Mouse (Mus musculus) Patski (cell line): Measurements from ENCODE around the gene Tmem150a. TPM values are rescaled to one million over a fixed set of nuclear protein-coding genes. Genes with fewer than 3 reads are reported as not detected.

Experiments
- ATAC-seq: fragments of 100-300 bp; one replicate; pipeline ENCODE4 v1.8.0; 2021
- CTCF ChIA-PET: fragments of 350-600 bp; sonication (Branson Sonifier 250); formaldehyde crosslinking; loops from one replicate; lab custom pipeline; 2022; ENCODE audit warnings: inconsistent platforms; lab: Charles Lee
- POLR2A ChIA-PET: fragments of 350-600 bp; sonication (Branson Sonifier 250); formaldehyde crosslinking; loops from one replicate; lab custom pipeline; 2022; ENCODE audit warnings: antibody characterized with exemption, inconsistent platforms; lab: Charles Lee
- DNase-seq: peaks from one replicate; pipeline ENCODE4 v3.0.0-alpha.2; 2011; ENCODE audit warnings: low read depth, low spot score
- H3K27me3 ChIP-seq: fragments of 371-371 bp; one replicate; pipeline ENCODE4 v1.5.1; 2021
- CTCF ChIP-seq: fragments of 100-300 bp; IDR thresholded peaks from one replicate; pipeline ENCODE4 v1.5.1; 2021
- in situ Hi-C: fragments of 300-500 bp; cut with MboI; formaldehyde crosslinking; loops from 3 replicates; pipeline ENCODE4 v1.11.1; 2018; ENCODE audit warnings: low pct_unique_long_range_greater_than_20kb, mixed read lengths
- polyA plus RNA-seq: library from polyadenylated mRNA; unstranded; gene quantifications from one replicate; pipeline ENCODE4 v1.2.3, GENCODE M21; 2021

The Tmem150a gene
- polyA plus RNA-seq, 1 experiment from 2014 or later: 39.8 TPM

DNA sequence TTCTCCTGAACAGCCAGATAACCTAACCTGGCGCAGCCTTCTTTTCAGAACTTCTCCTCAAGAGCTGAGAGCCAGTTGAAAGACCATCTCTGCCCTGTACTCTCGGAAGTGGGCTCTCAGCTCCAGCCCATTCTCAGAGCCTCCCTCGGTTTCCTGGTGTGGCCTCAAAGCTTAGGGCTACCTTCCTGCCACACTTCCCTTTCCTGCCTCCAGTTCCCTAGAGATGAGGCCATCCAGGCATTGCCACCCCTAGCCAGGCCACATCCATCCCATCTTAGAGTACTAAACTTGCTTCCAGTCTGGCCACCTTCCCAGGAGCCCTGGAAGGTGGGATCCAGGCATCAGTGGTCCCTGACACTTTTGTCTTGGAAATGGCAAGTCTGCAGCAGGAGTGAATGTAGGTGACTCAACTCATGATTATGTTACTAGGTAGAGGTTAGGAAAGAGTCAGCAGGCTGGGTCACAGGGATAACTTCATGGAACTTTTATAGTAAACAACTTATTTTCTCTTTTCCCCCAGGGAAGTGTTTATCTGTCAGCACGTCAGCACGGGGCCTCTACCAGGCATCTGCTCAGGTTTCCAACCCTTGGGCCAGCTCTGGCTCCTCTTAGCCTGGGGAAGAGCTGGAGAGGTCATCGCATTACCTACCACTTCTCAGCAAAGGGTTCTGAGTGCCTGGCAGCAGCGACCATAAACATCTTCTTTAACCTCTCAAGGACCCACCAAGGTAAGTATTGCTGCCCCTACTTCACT lies 24.3 kb downstream of the Tmem150a start:
- in situ Hi-C loops: no loop called here
- no peaks in the 10 kb centered on the region for H3K27me3 ChIP-seq
- ATAC-seq: peak; percentile 46
- no peak for DNase-seq
- TF ChIP-seq CTCF: no peak
- ChIA-PET POLR2A (interaction anchor here (0.9 to 2.3 kb wide), 4 partner anchors 10 to 33 kb away, joined by 3 to 7 read pairs (median 3); no protein-coding TSS in a partner anchor), CTCF (interaction anchor here (1.2 to 2.2 kb wide), 6 partner anchors 10 to 161 kb away, joined by 3 to 11 read pairs (median 3); partner anchors contain the start of gene Vamp8)

GRCm38 (mm10) chr6:72380131-72380770 lies 25.0 kb downstream of the Tmem150a start, which contains the start of gene Vamp5:
TSS of gene Vamp5 (minus strand) at chr6:72380468.
- POLR2A ChIA-PET: interaction anchor here (0.9 to 2.3 kb wide), 4 partner anchors 9 to 34 kb away, joined by 3 to 7 read pairs (median 3); no protein-coding TSS in a partner anchor
- no peaks in the 10 kb centered on the region for H3K27me3 ChIP-seq
- in situ Hi-C loops: no loop called here
- DNase-seq: no peak
- CTCF ChIA-PET: interaction anchor here (1.1 to 2.2 kb wide), 6 partner anchors 9 to 160 kb away, joined by 3 to 11 read pairs (median 4); partner anchors contain the start of gene Vamp8
- peak; percentile 76 for ATAC-seq
- peak; percentile 88 for TF ChIP-seq CTCF

GRCm38 (mm10) chr6:72382494-72382893 lies 27.2 kb downstream of the Tmem150a start:
- no peak for ATAC-seq
- in situ Hi-C loops: no loop called here
- no peaks in the 10 kb centered on the region for H3K27me3 ChIP-seq
- POLR2A ChIA-PET: no interaction called here
- CTCF ChIA-PET: no interaction called here
- no peak for TF ChIP-seq CTCF
- no peak for DNase-seq

DNA sequence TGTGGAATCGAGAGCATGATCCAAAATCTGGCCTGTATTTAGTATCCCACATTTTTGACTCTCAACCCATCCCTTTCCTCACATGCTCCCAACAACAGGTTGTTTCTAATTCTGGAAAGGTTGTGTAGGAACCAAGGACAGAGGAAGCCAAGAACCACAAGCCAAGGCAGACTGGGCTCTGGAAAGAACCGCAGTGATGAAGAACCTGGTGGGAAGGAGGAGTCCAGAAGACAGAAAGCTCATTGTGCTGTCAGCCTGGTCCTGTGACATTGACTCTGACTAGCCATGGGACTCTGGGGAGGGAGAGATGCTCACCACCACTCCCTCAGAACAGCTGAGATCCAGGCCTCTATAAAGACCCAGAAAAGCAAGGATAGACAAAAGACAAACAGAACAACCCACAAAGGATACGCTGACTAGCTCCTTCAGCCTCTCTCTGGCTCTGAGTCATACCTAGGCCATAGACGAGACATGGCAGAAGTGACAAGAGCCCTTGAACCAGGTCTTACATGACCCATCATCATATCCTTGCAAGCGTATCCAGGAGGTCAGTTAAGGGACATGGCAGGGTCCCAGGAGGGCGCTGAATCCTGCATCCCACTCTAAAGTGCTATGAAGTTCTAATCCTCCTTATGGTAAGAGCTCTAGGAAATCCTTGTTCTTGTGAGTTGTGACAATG lies 28.0 kb downstream of the Tmem150a start:
- CTCF ChIA-PET: no interaction called here
- POLR2A ChIA-PET: interaction anchor here (0.6 kb wide), 1 partner anchor 9 kb away, joined by 6 read pairs; no protein-coding TSS in a partner anchor
- TF ChIP-seq CTCF: no peak
- ATAC-seq (no peak), DNase-seq (no peak)
- no peaks in the 10 kb centered on the region for H3K27me3 ChIP-seq
- in situ Hi-C loops: no loop called here

DNA sequence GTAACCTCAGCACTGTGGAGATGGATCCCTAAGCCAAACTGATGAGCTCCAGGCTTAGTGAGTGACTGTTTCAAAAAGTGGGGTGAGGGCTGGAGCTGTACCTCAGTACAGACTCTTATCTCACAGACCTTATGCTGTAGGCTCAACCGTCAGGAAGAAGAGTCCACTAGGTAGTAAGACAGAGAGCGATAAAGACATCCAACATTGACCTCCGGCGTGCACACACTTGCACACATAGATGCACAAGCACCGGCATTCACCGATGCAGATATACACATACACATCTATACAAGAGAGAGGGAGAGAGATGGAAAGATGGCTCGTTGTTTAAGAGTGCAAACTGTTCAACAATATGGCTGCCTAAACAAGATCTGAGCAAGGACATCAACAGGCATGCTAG lies 28.7 kb downstream of the Tmem150a start:
- no peak for ATAC-seq
- in situ Hi-C loops: no loop called here
- no peak for DNase-seq
- TF ChIP-seq CTCF: no peak
- H3K27me3 ChIP-seq: no peaks in the 10 kb centered on the region
- ChIA-PET CTCF (no interaction called here), POLR2A (no interaction called here)

DNA sequence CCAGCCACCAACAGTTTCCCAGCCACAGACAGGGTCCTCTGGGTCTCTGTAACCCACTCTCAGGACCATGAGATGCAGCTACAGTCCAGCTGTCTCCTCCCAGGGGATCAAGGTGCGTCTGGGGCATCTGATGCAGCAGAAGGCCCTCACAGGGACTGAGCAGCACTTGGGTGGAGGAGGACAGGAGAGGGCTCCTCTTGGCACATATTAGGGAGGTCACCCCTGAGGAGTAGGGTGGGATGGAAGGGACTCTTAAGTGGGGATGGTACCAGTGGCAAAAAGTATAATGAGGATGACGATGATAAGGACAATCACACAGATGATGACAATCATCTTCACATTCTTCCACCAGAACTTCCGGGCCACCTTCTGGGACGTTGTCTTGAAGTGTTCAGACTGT lies 30.0 kb downstream of the Tmem150a start:
- CTCF ChIA-PET: no interaction called here
- no peaks in the 10 kb centered on the region for H3K27me3 ChIP-seq
- POLR2A ChIA-PET: no interaction called here
- no peak for TF ChIP-seq CTCF
- no peak for DNase-seq
- in situ Hi-C loops: no loop called here
- no peak for ATAC-seq

DNA sequence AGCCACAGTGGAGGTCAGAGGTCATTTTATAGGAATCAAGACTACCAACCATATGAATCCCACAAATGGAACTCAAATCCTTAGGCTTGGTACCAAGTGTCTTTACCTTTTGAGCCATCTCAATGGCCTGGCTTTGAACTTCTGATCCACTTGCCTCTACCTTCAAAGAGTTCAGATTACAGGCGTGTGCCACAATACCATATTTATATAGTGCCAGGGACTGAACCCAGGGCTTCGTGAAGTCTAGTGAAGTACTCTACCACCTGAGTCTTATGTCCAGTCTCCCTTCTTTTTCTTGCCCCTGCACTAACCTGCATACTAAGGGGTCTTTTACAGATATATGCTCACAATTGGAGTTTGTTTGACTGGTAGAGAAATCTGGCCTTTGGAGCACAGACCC lies 31.3 kb downstream of the Tmem150a start:
- POLR2A ChIA-PET: no interaction called here
- ATAC-seq (no peak), DNase-seq (no peak)
- CTCF ChIA-PET: no interaction called here
- no peak for TF ChIP-seq CTCF
- in situ Hi-C loops: no loop called here
- no peaks in the 10 kb centered on the region for H3K27me3 ChIP-seq

GRCm38 (mm10) chr6:72387816-72388215 lies 32.6 kb downstream of the Tmem150a start:
- POLR2A ChIA-PET: interaction anchor here (0.9 kb wide), 1 partner anchor 43 kb away, joined by 3 read pairs; the partner anchor contains the start of gene Usp39

DNA sequence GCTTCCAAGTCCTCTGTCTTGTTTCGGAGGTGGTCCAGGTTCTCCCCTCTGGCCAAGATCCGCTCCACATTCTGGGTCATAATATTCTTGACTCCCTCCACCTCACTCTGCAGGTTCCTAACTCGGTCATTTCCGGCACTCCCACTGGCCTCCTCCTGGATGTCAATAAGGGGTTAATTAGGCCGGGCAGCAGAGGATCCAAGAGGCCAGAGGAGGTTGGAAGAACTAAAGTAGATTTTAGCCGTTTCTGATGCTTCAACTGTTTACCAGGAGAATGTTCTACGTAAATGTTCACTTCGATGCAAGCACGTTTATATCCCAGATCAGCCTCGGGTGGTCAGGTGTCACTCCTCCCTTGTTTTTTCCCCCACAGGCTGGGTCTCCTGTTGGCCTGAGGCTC lies 33.0 kb downstream of the Tmem150a start:
- ATAC-seq (no peak), DNase-seq (no peak)
- TF ChIP-seq CTCF: no peak
- CTCF ChIA-PET: interaction anchor here (1.5 kb wide), 1 partner anchor 19 kb away, joined by 4 read pairs; no protein-coding TSS in a partner anchor
- in situ Hi-C loops: no loop called here
- H3K27me3 ChIP-seq: no peaks in the 10 kb centered on the region
- POLR2A ChIA-PET: interaction anchor here (0.9 kb wide), 1 partner anchor 43 kb away, joined by 3 read pairs; the partner anchor contains the start of gene Usp39

More at GRCm38 (mm10) chr6:72387816-72388215, 32.6 kb downstream of the Tmem150a start:
- no peak for TF ChIP-seq CTCF
- ATAC-seq (no peak), DNase-seq (no peak)
- no peaks in the 10 kb centered on the region for H3K27me3 ChIP-seq
- CTCF ChIA-PET: no interaction called here
- in situ Hi-C loops: no loop called here

GRCm38 (mm10) chr6:72388791-72389329 lies 33.6 kb downstream of the Tmem150a start:
- CTCF ChIA-PET: interaction anchor here (1.2 to 3.2 kb wide), 5 partner anchors 8 to 35 kb away, joined by 4 to 11 read pairs (median 4); partner anchors contain the start of gene Vamp5
- DNase-seq (no peak), ATAC-seq (no peak)
- no peak for TF ChIP-seq CTCF
- in situ Hi-C loops: no loop called here
- POLR2A ChIA-PET: interaction anchor here (1.7 kb wide), 1 partner anchor 10 kb away, joined by 7 read pairs; the partner anchor contains the start of gene Vamp5
- no peaks in the 10 kb centered on the region for H3K27me3 ChIP-seq
